Comparison of ENCODE assay signal across 8 mouse cellular contexts in genomic region chr11:113619420-113620080, GRCm38 (mm10). TPM values are rescaled to one million over a fixed set of nuclear protein-coding genes. Genes with fewer than 3 reads are reported as not detected.
DNase-seq lines count a peak whose midpoint lies in the region; ATAC-seq and TF ChIP-seq lines count a peak whose summit lies in the region.

No protein-coding gene starts in this region.

- H3K27me3 ChIP-seq in lung, embryonic 14.5 days (ENCODE audit: insufficient read depth, low read length) = peaks cover 37% of the 10 kb centered on the region
- peaks cover 40% of the 10 kb centered on the region for H3K27me3 ChIP-seq in embryonic facial prominence, embryonic 15.5 days
- H3K27me3 ChIP-seq in intestine, embryonic 15.5 days (replicated peaks) = peaks cover 43% of the 10 kb centered on the region
- H3K27me3 ChIP-seq in neural tube, embryonic 13.5 days = peaks cover 25% of the 10 kb centered on the region

- H3K9ac ChIP-seq in lung, embryonic 14.5 days = peak overlapping the region; percentile 48
- peak overlapping the region; percentile 39 for H3K9ac ChIP-seq in embryonic facial prominence, embryonic 15.5 days
- H3K9ac ChIP-seq in intestine, embryonic 15.5 days = peak overlapping the region; percentile 40
- H3K9ac ChIP-seq in neural tube, embryonic 13.5 days = peak overlapping the region; percentile 80

- H3K36me3 ChIP-seq in lung, embryonic 14.5 days (ENCODE audit: insufficient read depth) = no peaks in the 10 kb centered on the region
- H3K36me3 ChIP-seq in embryonic facial prominence, embryonic 15.5 days = no peaks in the 10 kb centered on the region
- H3K36me3 ChIP-seq in intestine, embryonic 15.5 days = no peaks in the 10 kb centered on the region
- H3K36me3 ChIP-seq in neural tube, embryonic 13.5 days = peaks cover 7% of the 10 kb centered on the region; the same call in 1 of the 2 replicates

- ATAC-seq in lung, embryonic 14.5 days (ENCODE audit: insufficient read depth) = no peak
- ATAC-seq in embryonic facial prominence, embryonic 15.5 days (ENCODE audit: insufficient number of reproducible peaks, low FRiP score, low TSS enrichment, low read depth) = no peak
- ATAC-seq in intestine, embryonic 15.5 days = peak; percentile 19
- ATAC-seq in neural tube, embryonic 13.5 days (ENCODE audit: low read depth) = peak; percentile 28

- peak overlapping the region; percentile 83 for H3K4me2 ChIP-seq in lung, embryonic 14.5 days
- peak overlapping the region; percentile 93 for H3K4me2 ChIP-seq in embryonic facial prominence, embryonic 15.5 days (replicated peaks)
- peak overlapping the region; percentile 96 for H3K4me2 ChIP-seq in intestine, embryonic 15.5 days (replicated peaks)
- H3K4me2 ChIP-seq in neural tube, embryonic 13.5 days = peak overlapping the region; percentile 98

- H3K4me3 ChIP-seq in lung, embryonic 14.5 days (ENCODE audit: low read depth, low read length) = peak overlapping the region; percentile 44
- H3K4me3 ChIP-seq in embryonic facial prominence, embryonic 15.5 days (replicated peaks) = peak overlapping the region; percentile 50
- peak overlapping the region; percentile 44 for H3K4me3 ChIP-seq in intestine, embryonic 15.5 days (replicated peaks)
- H3K4me3 ChIP-seq in neural tube, embryonic 13.5 days = peak overlapping the region; percentile 61

- TF ChIP-seq CTCF in lung, embryonic 14.5 days (IDR thresholded peaks at IDR 0.05; ENCODE audit: low read depth) = no peak

- 3% methylated on average over 31 of the region's 31 CpGs for WGBS in lung, embryonic 14.5 days
- WGBS in embryonic facial prominence, embryonic 15.5 days = 2% methylated on average over 31 of the region's 31 CpGs
- WGBS in intestine, embryonic 15.5 days = 3% methylated on average over 31 of the region's 31 CpGs
- WGBS in neural tube, embryonic 13.5 days = 2% methylated on average over 31 of the region's 31 CpGs

- no peak for DNase-seq in lung, embryonic 14.5 days
- DNase-seq in lung, adult 18-20 months = no peak
- no peak for DNase-seq in right cerebral cortex, postnatal 10 days (ENCODE audit: low spot score in 2 of 2)
- DNase-seq in urinary bladder, adult 18-20 months (ENCODE audit: low spot score in 2 of 2) = no peak
- DNase-seq in right cerebral cortex, postnatal 25 days = no peak

- H3K27ac ChIP-seq in lung, embryonic 14.5 days (ENCODE audit: low read depth) = no peak overlapping the region
- no peak overlapping the region for H3K27ac ChIP-seq in embryonic facial prominence, embryonic 15.5 days (replicated peaks)
- no peak overlapping the region for H3K27ac ChIP-seq in intestine, embryonic 15.5 days
- H3K27ac ChIP-seq in neural tube, embryonic 13.5 days (replicated peaks) = peak overlapping the region; percentile 46

- no peaks in the 10 kb centered on the region for H3K4me1 ChIP-seq in lung, embryonic 14.5 days (ENCODE audit: insufficient read depth)
- H3K4me1 ChIP-seq in embryonic facial prominence, embryonic 15.5 days = peaks cover 15% of the 10 kb centered on the region
- peaks cover 24% of the 10 kb centered on the region for H3K4me1 ChIP-seq in intestine, embryonic 15.5 days (replicated peaks)
- H3K4me1 ChIP-seq in neural tube, embryonic 13.5 days (replicated peaks) = peaks cover 45% of the 10 kb centered on the region

- no peaks in the 10 kb centered on the region for H3K9me3 ChIP-seq in lung, embryonic 14.5 days (ENCODE audit: low read depth, low read length)
- no peaks in the 10 kb centered on the region for H3K9me3 ChIP-seq in embryonic facial prominence, embryonic 15.5 days (replicated peaks)
- no peaks in the 10 kb centered on the region for H3K9me3 ChIP-seq in intestine, embryonic 15.5 days
- H3K9me3 ChIP-seq in neural tube, embryonic 13.5 days = no peaks in the 10 kb centered on the region

RNA-seq across cellular contexts. Expression of gene Sstr2, which starts 0.4 kb away (rescaled TPM):
- 1.4 and 2.0 TPM in 2 replicates for polyA plus RNA-seq in lung, embryonic 14.5 days (2014; fragmentation: Nextera tagmentation; extraction: Ambion mirVana)
- polyA plus RNA-seq in embryonic facial prominence, embryonic 15.5 days (2015; fragmentation: Nextera tagmentation; extraction: Ambion mirVana) = 1.0 and 1.6 TPM in 2 replicates
- polyA plus RNA-seq in intestine, embryonic 15.5 days (2015; fragmentation: Nextera tagmentation; extraction: Ambion mirVana) = 0.65 and 1.4 TPM in 2 replicates
- 16.4 and 21.4 TPM in 2 replicates for polyA plus RNA-seq in neural tube, embryonic 13.5 days (2015; fragmentation: Nextera tagmentation; extraction: Ambion mirVana)

RNA-seq across cellular contexts. Expression of gene Cog1, which starts 29.4 kb away (rescaled TPM):
- 28.4 and 28.8 TPM in 2 replicates for polyA plus RNA-seq in lung, embryonic 14.5 days (2014; fragmentation: Nextera tagmentation; extraction: Ambion mirVana)
- 26.7 and 27.6 TPM in 2 replicates for polyA plus RNA-seq in embryonic facial prominence, embryonic 15.5 days (2015; fragmentation: Nextera tagmentation; extraction: Ambion mirVana)
- polyA plus RNA-seq in intestine, embryonic 15.5 days (2015; fragmentation: Nextera tagmentation; extraction: Ambion mirVana) = 26.0 and 26.4 TPM in 2 replicates
- polyA plus RNA-seq in neural tube, embryonic 13.5 days (2015; fragmentation: Nextera tagmentation; extraction: Ambion mirVana) = 33.9 and 36.8 TPM in 2 replicates

RNA-seq across cellular contexts. Expression of gene Slc39a11, which starts 30.3 kb away (rescaled TPM):
- 19.6 and 21.8 TPM in 2 replicates for polyA plus RNA-seq in lung, embryonic 14.5 days (2014; fragmentation: Nextera tagmentation; extraction: Ambion mirVana)
- polyA plus RNA-seq in embryonic facial prominence, embryonic 15.5 days (2015; fragmentation: Nextera tagmentation; extraction: Ambion mirVana) = 26.9 and 27.0 TPM in 2 replicates
- 40.8 and 45.7 TPM in 2 replicates for polyA plus RNA-seq in intestine, embryonic 15.5 days (2015; fragmentation: Nextera tagmentation; extraction: Ambion mirVana)
- 21.0 and 26.8 TPM in 2 replicates for polyA plus RNA-seq in neural tube, embryonic 13.5 days (2015; fragmentation: Nextera tagmentation; extraction: Ambion mirVana)

Comparison
In these comparisons a context has a peak if more than half of its experiments do, and no peak if none do; other contexts are left out.
1. ATAC-seq: peak in intestine, embryonic 15.5 days (single experiment) and neural tube, embryonic 13.5 days (single experiment); none in lung, embryonic 14.5 days (single experiment) and embryonic facial prominence, embryonic 15.5 days (single experiment).
2. Peak in every context shown above with its lines, with median percentiles within 50 percentile points of each other: H3K4me2 ChIP-seq, H3K4me3 ChIP-seq and H3K9ac ChIP-seq.